Mouse (Mus musculus): ENCODE measurements around the gene Larp6. TPM values are rescaled to one million over a fixed set of nuclear protein-coding genes. Genes with fewer than 3 reads are reported as not detected.
A peak's percentile ranks its signal among the peaks of the same experiment; 100 is the strongest.

Larp6 gene
- polyA plus RNA-seq, 1 experiment from 2014 or later, result 1.0 TPM

GRCm38 (mm10) chr9:60719687-60720086, 6.9 kb downstream of the Larp6 start:
- H3K4me1 ChIP-seq, result no peaks in the 10 kb centered on the region
- no peak for DNase-seq (ENCODE audit: low spot score)
- no peaks in the 10 kb centered on the region for H3K9me3 ChIP-seq (replicated peaks)
- peaks cover 6% of the 10 kb centered on the region; the same call in 1 of the 2 replicates for H3K27me3 ChIP-seq (ENCODE audit: low read depth, poor library complexity, severe bottlenecking)
- H3K36me3 ChIP-seq, result no peaks in the 10 kb centered on the region
- H3K27ac ChIP-seq, result no peak overlapping the region
- no peak overlapping the region for H3K4me3 ChIP-seq
- WGBS, result 85% methylated on average over 3 of the region's 3 CpGs

DNA sequence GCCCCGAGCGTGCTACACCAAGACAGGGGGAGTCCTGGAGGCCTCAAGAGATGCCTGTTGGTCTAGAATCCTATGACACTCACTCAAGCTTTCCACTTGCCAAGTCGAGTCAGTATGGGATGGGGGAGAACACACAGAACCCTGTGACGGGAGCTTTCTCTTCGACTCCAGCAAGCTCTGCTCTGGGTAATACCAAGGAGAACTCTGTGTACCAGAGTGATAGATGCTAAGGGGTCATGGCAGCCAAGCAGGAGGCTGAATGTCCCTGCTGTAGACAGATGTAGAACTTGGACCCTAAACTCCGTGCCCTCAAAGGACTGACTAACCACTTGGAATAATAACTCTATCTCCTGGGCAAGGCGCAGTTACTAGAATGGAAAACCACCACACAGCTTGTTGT, 12.2 kb downstream of the Larp6 start:
- Histone ChIP-seq H3K27ac (no peak overlapping the region), H3K4me1 (no peaks in the 10 kb centered on the region), H3K4me3 (no peak overlapping the region), H3K36me3 (no peaks in the 10 kb centered on the region), H3K27me3 (ENCODE audit: low read depth, poor library complexity, severe bottlenecking) (no peaks in the 10 kb centered on the region), H3K9me3 (replicated peaks) (no peaks in the 10 kb centered on the region)
- DNase-seq (ENCODE audit: low spot score), result no peak
- WGBS, result 96% methylated on average over 7 of the region's 7 CpGs

DNA sequence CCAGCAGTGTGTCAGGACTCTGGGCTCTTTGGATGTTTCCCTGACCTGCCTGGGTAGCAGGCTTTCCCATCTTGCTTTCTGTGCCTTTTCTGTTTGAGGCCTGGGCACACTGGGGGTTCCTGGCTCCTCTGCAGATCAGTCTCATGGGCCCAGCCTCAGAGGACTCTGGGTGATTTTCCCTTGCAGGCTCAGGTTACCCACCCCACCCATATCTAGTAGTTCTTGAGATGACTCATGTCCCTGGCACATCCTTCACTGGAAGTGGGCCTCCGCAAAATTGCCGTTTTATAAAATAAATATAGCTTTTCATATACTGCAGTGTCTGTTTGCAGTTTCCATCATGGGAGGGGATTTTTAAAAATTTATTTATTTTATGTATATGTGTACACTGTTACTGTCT, 21.5 kb downstream of the Larp6 start:
- H3K27me3 ChIP-seq (ENCODE audit: low read depth, poor library complexity, severe bottlenecking), result no peaks in the 10 kb centered on the region
- no peak overlapping the region for H3K27ac ChIP-seq
- DNase-seq (ENCODE audit: low spot score), result no peak
- 100% methylated on average over 2 of the region's 2 CpGs for WGBS
- H3K4me1 ChIP-seq, result no peaks in the 10 kb centered on the region
- no peaks in the 10 kb centered on the region for H3K9me3 ChIP-seq (replicated peaks)
- no peak overlapping the region for H3K4me3 ChIP-seq
- H3K36me3 ChIP-seq, result no peaks in the 10 kb centered on the region

- Histone ChIP-seq H3K4me1 (peaks cover 8% of the 10 kb centered on the region; the same call in 1 of the 2 replicates), H3K27ac (no peak overlapping the region), H3K27me3 (ENCODE audit: low read depth, poor library complexity, severe bottlenecking) (no peaks in the 10 kb centered on the region), H3K9me3 (replicated peaks) (no peaks in the 10 kb centered on the region), H3K36me3 (no peaks in the 10 kb centered on the region), H3K4me3 (no peak overlapping the region)
- DNase-seq (ENCODE audit: low spot score), result no peak
- WGBS, result 96% methylated on average over 5 of the region's 5 CpGs
These were observed 26.3 kb downstream of the Larp6 start for GRCm38 (mm10) chr9:60739126-60739525.

DNA sequence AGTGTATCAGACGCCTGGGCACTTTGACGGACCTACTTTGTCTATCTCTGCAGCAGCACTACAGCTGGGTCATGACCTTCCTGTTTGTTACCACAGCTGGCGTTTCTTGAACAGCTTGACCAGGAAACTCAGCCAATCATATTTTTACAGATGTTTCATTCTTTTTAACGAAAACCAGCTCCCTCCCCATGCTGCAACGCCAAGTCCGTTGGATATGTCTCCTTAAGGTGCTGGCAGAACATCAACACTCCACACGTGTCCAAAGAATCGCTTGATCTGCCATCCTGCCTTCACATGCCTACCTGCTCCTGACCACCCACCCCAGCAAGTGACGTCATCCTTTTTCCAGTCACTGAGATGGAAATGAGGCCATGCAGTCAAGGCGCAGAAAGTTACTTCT, 28.6 kb downstream of the Larp6 start:
- Histone ChIP-seq H3K27ac (no peak overlapping the region), H3K36me3 (no peaks in the 10 kb centered on the region), H3K27me3 (ENCODE audit: low read depth, poor library complexity, severe bottlenecking) (peaks cover 5% of the 10 kb centered on the region; the same call in 1 of the 2 replicates), H3K4me1 (peaks cover 8% of the 10 kb centered on the region; the same call in 1 of the 2 replicates), H3K9me3 (replicated peaks) (no peaks in the 10 kb centered on the region), H3K4me3 (no peak overlapping the region)
- no peak for DNase-seq (ENCODE audit: low spot score)
- WGBS, result 76% methylated on average over 10 of the region's 10 CpGs

DNA sequence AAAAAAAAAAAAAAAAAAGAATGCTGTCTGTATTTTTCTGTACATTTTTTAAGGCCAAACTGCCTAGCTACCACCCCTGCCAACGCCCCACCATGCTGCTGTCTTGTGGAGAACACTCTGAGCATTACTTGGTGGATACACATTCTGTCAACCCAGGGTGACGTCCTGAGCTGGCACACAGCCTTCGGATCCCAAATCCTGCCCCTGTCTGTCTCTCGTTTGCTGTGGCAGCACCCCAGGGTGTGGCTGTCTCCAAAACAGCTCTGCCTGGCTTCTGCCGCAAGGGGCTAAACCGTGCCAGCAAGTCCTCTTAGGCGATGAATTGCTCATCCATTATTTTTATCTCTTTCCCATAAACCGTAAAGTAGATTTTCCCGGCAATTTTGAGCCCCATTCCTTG, 29.7 kb downstream of the Larp6 start:
- no peaks in the 10 kb centered on the region for H3K9me3 ChIP-seq (replicated peaks)
- H3K4me3 ChIP-seq, result no peak overlapping the region
- DNase-seq (ENCODE audit: low spot score), result no peak
- H3K27me3 ChIP-seq (ENCODE audit: low read depth, poor library complexity, severe bottlenecking), result peaks cover 5% of the 10 kb centered on the region; the same call in 1 of the 2 replicates
- peaks cover 8% of the 10 kb centered on the region; the same call in 1 of the 2 replicates for H3K4me1 ChIP-seq
- H3K27ac ChIP-seq, result no peak overlapping the region
- no peaks in the 10 kb centered on the region for H3K36me3 ChIP-seq
- WGBS, result 80% methylated on average over 9 of the region's 9 CpGs

- WGBS, result 52% methylated on average over 17 of the region's 17 CpGs
- Histone ChIP-seq H3K27ac (no peak overlapping the region), H3K9me3 (replicated peaks) (no peaks in the 10 kb centered on the region), H3K36me3 (no peaks in the 10 kb centered on the region), H3K27me3 (ENCODE audit: low read depth, poor library complexity, severe bottlenecking) (peaks cover 5% of the 10 kb centered on the region; the same call in 1 of the 2 replicates), H3K4me3 (no peak overlapping the region), H3K4me1 (peaks cover 8% of the 10 kb centered on the region; the same call in 1 of the 2 replicates)
- DNase-seq (ENCODE audit: low spot score), result no peak
These were observed 30.6 kb downstream of the Larp6 start for GRCm38 (mm10) chr9:60743180-60743900.

DNA sequence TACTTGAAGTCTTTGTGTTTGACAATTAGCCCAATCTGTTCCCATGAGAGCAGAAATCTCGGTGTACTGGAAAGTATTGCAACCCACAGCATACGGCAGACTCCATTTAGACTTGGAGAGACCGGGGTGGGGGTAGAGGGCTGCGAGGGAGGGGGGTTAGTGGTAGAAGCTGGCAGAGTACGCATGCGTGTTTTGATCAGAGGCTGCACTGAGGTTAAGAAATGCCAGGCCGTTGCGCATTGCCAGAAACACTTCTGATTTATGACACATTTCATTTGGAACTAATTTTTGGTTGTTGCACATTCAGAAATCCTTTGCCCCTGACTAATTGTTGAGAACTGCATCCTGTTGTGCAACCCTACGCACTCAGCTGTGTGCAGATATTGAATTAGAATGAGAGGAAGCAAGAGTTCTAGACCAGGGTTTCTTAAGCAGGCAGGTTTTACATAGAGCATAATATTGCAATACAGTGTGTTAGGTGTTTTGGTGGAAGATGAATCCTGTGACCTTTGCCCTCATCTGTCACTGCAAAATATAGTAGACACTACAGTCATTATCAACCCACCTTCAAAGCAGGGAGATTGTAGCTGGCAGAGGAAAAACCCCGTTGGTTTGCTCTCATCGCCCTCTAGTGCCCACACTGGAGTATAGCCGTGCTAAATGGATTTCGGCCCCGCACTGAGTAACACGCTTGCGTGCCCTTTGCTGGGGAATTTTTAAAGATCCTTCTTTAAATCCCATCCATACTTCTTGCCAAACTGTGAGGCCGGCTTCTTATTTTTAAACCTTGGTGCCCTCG, 31.6 kb downstream of the Larp6 start:
- Histone ChIP-seq H3K4me1 (peaks cover 8% of the 10 kb centered on the region; the same call in 1 of the 2 replicates), H3K27ac (no peak overlapping the region), H3K36me3 (no peaks in the 10 kb centered on the region), H3K9me3 (replicated peaks) (no peaks in the 10 kb centered on the region), H3K4me3 (no peak overlapping the region), H3K27me3 (ENCODE audit: low read depth, poor library complexity, severe bottlenecking) (peaks cover 5% of the 10 kb centered on the region; the same call in 1 of the 2 replicates)
- DNase-seq (ENCODE audit: low spot score), result peak; percentile 58
- 50% methylated on average over 18 of the region's 18 CpGs for WGBS

- Histone ChIP-seq H3K4me1 (peaks cover 8% of the 10 kb centered on the region; the same call in 1 of the 2 replicates), H3K4me3 (no peak overlapping the region), H3K27ac (no peak overlapping the region), H3K9me3 (replicated peaks) (no peaks in the 10 kb centered on the region), H3K36me3 (no peaks in the 10 kb centered on the region), H3K27me3 (ENCODE audit: low read depth, poor library complexity, severe bottlenecking) (peaks cover 5% of the 10 kb centered on the region; the same call in 1 of the 2 replicates)
- 74% methylated on average over 4 of the region's 4 CpGs for WGBS
- DNase-seq (ENCODE audit: low spot score), result no peak
These were observed 32.2 kb downstream of the Larp6 start for GRCm38 (mm10) chr9:60744971-60745370.

- no peak overlapping the region for H3K4me3 ChIP-seq
- no peak for DNase-seq (ENCODE audit: low spot score)
- H3K27me3 ChIP-seq (ENCODE audit: low read depth, poor library complexity, severe bottlenecking), result peaks cover 5% of the 10 kb centered on the region; the same call in 1 of the 2 replicates
- H3K9me3 ChIP-seq (replicated peaks), result no peaks in the 10 kb centered on the region
- no peak overlapping the region for H3K27ac ChIP-seq
- WGBS, result 50% methylated on average over 6 of the region's 6 CpGs
- H3K4me1 ChIP-seq, result peaks cover 6% of the 10 kb centered on the region; the same call in 1 of the 2 replicates
- no peaks in the 10 kb centered on the region for H3K36me3 ChIP-seq
These were observed 33.8 kb downstream of the Larp6 start for GRCm38 (mm10) chr9:60746561-60746960.

- Histone ChIP-seq H3K9me3 (replicated peaks) (no peaks in the 10 kb centered on the region), H3K36me3 (no peaks in the 10 kb centered on the region), H3K4me3 (no peak overlapping the region), H3K27ac (no peak overlapping the region), H3K4me1 (peaks cover 6% of the 10 kb centered on the region; the same call in 1 of the 2 replicates), H3K27me3 (ENCODE audit: low read depth, poor library complexity, severe bottlenecking) (peaks cover 5% of the 10 kb centered on the region; the same call in 1 of the 2 replicates)
- WGBS, result 89% methylated on average over 5 of the region's 5 CpGs
- DNase-seq (ENCODE audit: low spot score), result no peak
These were observed 34.9 kb downstream of the Larp6 start for GRCm38 (mm10) chr9:60747672-60748071.

- Histone ChIP-seq H3K9me3 (replicated peaks) (no peaks in the 10 kb centered on the region), H3K4me3 (no peak overlapping the region)
These were observed 35.4 kb downstream of the Larp6 start for GRCm38 (mm10) chr9:60748191-60748590.

DNA sequence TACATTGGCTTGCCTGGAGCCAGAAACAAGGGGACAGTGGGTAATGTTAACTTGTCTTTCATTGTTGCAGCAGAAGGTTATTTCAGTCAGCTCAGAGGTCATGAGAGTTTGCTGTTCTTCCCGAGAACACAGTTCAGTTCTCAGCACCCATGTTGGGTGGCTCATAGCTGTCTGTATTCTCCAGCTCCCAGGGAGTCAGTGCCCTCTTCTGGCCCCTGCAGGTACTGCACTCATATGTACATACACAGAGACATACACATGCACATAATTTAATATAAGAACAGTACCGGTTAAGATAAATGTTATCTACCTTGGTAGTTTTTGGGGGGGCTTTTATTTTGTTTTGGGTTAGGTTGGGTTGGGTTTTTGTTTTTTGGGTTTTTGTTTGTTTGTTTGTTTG, 36.3 kb downstream of the Larp6 start:
- 86% methylated on average over 2 of the region's 2 CpGs for WGBS
- DNase-seq (ENCODE audit: low spot score), result no peak
- H3K9me3 ChIP-seq (replicated peaks), result no peaks in the 10 kb centered on the region
- no peak overlapping the region for H3K4me3 ChIP-seq
- peaks cover 5% of the 10 kb centered on the region; the same call in 1 of the 2 replicates for H3K27me3 ChIP-seq (ENCODE audit: low read depth, poor library complexity, severe bottlenecking)
- H3K27ac ChIP-seq, result no peak overlapping the region
- no peaks in the 10 kb centered on the region for H3K4me1 ChIP-seq
- H3K36me3 ChIP-seq, result no peaks in the 10 kb centered on the region

More at GRCm38 (mm10) chr9:60748191-60748590, 35.4 kb downstream of the Larp6 start:
- DNase-seq (ENCODE audit: low spot score), result no peak
- no peaks in the 10 kb centered on the region for H3K36me3 ChIP-seq
- no peak overlapping the region for H3K27ac ChIP-seq
- WGBS, result 84% methylated on average over 2 of the region's 2 CpGs
- peaks cover 2% of the 10 kb centered on the region; the same call in 1 of the 2 replicates for H3K4me1 ChIP-seq
- H3K27me3 ChIP-seq (ENCODE audit: low read depth, poor library complexity, severe bottlenecking), result peaks cover 5% of the 10 kb centered on the region; the same call in 1 of the 2 replicates
